Mouse (Mus musculus) testis, adult 2 months (tissue): ENCODE results near the gene Chmp6. TPM values are rescaled to one million over a fixed set of nuclear protein-coding genes. Genes with fewer than 3 reads are reported as not detected.

Experiments used
- H3K27ac ChIP-seq: fragments of 200-500 bp; 2 replicates; pipeline ENCODE4 v1.5.1; 2012; ENCODE audit warnings: low read depth, low read length; ENCODE audit not compliant: control insufficient read depth, insufficient read depth
- H3K27me3 ChIP-seq: fragments of 200-500 bp; 2 replicates; pipeline ENCODE4 v1.6.1; 2012; ENCODE audit warnings: mild to moderate bottlenecking, low read length, moderate library complexity; ENCODE audit not compliant: control insufficient read depth, insufficient read depth
- H3K36me3 ChIP-seq: fragments of 200-500 bp; 2 replicates; pipeline ENCODE4 v1.6.1; 2012; ENCODE audit warnings: mild to moderate bottlenecking, low read length; ENCODE audit not compliant: control insufficient read depth, insufficient read depth
- H3K4me1 ChIP-seq: fragments of 200-500 bp; 2 replicates; pipeline ENCODE4 v1.6.1; 2012; ENCODE audit warnings: low read length; ENCODE audit not compliant: control insufficient read depth, insufficient read depth
- H3K4me3 ChIP-seq: fragments of 200-500 bp; 2 replicates; pipeline ENCODE4 v1.5.1; 2012; ENCODE audit warnings: low read depth, mild to moderate bottlenecking, low read length, moderate library complexity, mixed read lengths; ENCODE audit not compliant: control insufficient read depth
- CTCF ChIP-seq: fragments of 200-500 bp; IDR thresholded peaks from 2 replicates; pipeline ENCODE4 v1.5.1; 2012; ENCODE audit warnings: low read depth, mild to moderate bottlenecking, inconsistent platforms, low read length, moderate library complexity; ENCODE audit not compliant: control insufficient read depth, insufficient read depth, insufficient replicate concordance
- POLR2A ChIP-seq: fragments of 200-500 bp; IDR thresholded peaks from 2 replicates; pipeline ENCODE4 v1.6.1; 2012; ENCODE audit warnings: low read depth, mild to moderate bottlenecking, inconsistent platforms, low read length, moderate library complexity; ENCODE audit not compliant: control insufficient read depth
- polyA plus RNA-seq: library from polyadenylated mRNA; depleted of rRNA; stranded (reverse); fragments of >200 nt; gene quantifications from 2 replicates; pipeline ENCODE4 v1.2.3, GENCODE M21; 2012

Chmp6 gene
- polyA plus RNA-seq, 1 experiment = 47.8 TPM

DNA sequence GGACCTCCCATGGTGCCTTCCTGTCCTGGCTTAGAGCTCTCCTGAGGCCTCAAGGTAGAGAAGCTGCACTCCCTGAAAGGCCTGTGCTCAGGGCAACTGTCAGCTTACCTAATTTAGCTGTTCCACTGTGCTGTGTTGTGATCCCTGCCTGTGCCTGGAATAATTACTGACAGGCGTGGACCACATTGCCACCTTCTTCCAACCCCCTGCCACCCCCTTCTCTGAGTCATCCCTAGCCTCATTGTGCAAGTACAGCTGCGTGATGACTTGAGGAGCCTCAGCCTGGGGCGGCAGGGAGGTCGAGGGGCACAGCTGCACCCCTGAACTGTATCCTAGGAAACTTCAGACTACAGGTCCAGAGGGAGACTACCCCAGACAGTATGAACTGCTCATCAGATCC lies 35.1 kb downstream of the Chmp6 start:
- Histone ChIP-seq H3K4me3 (no peak overlapping the region), H3K4me1 (peaks cover 37% of the 10 kb centered on the region), H3K36me3 (no peaks in the 10 kb centered on the region), H3K27me3 (no peaks in the 10 kb centered on the region), H3K27ac (no peak overlapping the region)
- no peak for TF ChIP-seq CTCF
- TF ChIP-seq POLR2A = no peak

DNA sequence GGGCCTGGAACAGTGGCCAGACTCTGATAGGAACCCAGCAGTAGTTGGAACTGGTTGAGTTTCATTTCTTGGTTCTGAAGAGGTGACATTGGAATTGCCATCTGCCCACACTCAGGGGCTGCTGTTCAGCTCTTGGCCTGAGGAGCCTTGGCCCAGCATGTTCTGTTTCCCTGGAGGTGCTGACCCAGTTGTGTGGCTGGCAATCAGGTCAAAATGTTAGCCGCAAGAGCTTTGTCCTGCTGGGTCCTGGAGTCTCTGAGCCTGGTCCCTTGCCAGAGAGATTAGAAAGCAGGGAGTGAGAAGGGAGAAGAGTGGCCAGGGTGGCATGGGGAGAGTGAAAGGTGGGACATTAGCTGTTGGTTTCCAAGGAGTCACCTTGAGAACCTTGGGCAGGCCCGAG lies 35.6 kb downstream of the Chmp6 start:
- Histone ChIP-seq H3K4me3 (no peak overlapping the region), H3K27me3 (no peaks in the 10 kb centered on the region), H3K27ac (no peak overlapping the region), H3K36me3 (no peaks in the 10 kb centered on the region), H3K4me1 (peaks cover 32% of the 10 kb centered on the region)
- TF ChIP-seq POLR2A (no peak), CTCF (no peak)

DNA sequence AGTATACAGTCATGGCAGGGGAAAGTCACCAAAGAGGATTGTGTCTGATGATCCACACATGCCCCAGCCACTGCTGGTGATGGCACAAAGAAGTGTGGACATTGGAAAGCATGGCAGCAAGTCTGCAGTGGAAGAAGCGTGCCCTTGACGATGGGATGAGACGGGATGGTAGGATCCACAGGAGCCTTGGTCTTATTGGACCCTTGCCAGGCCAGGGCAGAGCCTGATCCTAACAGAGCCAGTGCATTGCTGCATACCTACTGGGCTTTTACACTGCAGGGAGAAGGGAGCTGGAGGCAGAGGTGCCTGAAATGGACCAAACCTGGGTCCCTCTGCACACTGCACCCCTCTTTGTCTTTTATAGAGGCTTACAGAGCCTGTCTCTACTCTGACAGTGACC lies 37.3 kb downstream of the Chmp6 start:
- TF ChIP-seq POLR2A = no peak
- TF ChIP-seq CTCF = no peak
- no peak overlapping the region for H3K27ac ChIP-seq
- H3K27me3 ChIP-seq = no peaks in the 10 kb centered on the region
- no peak overlapping the region for H3K4me3 ChIP-seq
- H3K4me1 ChIP-seq = peaks cover 24% of the 10 kb centered on the region
- H3K36me3 ChIP-seq = no peaks in the 10 kb centered on the region; the same call in 1 of the 2 replicates

- no peak overlapping the region for H3K27ac ChIP-seq
- H3K4me3 ChIP-seq = no peak overlapping the region
- H3K36me3 ChIP-seq = no peaks in the 10 kb centered on the region; the same call in 1 of the 2 replicates
- TF ChIP-seq POLR2A = no peak
- no peak for TF ChIP-seq CTCF
- peaks cover 23% of the 10 kb centered on the region for H3K4me1 ChIP-seq
- H3K27me3 ChIP-seq = no peaks in the 10 kb centered on the region
Measured at GRCm38 (mm10) chr11:119951326-119951725, 38.1 kb downstream of the Chmp6 start.

- no peak overlapping the region for H3K27ac ChIP-seq
- no peak overlapping the region for H3K4me3 ChIP-seq
- TF ChIP-seq POLR2A = no peak
- TF ChIP-seq CTCF = no peak
- H3K4me1 ChIP-seq = peaks cover 23% of the 10 kb centered on the region
- H3K27me3 ChIP-seq = no peaks in the 10 kb centered on the region
- no peaks in the 10 kb centered on the region; the same call in 1 of the 2 replicates for H3K36me3 ChIP-seq
Measured at GRCm38 (mm10) chr11:119952429-119953224, 39.4 kb downstream of the Chmp6 start.

DNA sequence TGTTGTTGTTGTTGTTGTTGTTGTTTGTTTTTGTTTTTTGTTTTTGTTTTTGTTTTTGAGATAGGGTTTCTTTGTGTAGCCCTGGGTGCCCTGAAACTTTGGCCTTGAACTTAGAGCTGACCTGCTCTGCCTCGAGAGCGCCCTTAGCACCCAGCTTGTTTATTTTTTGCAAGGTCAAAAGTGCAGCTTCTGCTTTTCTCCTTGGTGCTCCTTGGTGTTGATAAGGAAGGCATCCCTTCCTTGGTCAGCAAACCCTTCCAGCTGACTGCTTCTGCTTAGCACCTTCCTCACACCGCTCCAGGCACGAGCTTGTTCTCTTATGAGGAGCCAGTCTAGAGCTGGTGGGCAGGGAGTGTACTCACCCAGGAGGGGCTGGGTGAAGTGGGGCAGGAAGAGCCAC lies 41.0 kb downstream of the Chmp6 start:
- H3K27me3 ChIP-seq = no peaks in the 10 kb centered on the region
- no peak overlapping the region for H3K27ac ChIP-seq
- H3K4me3 ChIP-seq = no peak overlapping the region
- no peaks in the 10 kb centered on the region; the same call in 1 of the 2 replicates for H3K36me3 ChIP-seq
- peaks cover 8% of the 10 kb centered on the region for H3K4me1 ChIP-seq
- TF ChIP-seq POLR2A (no peak), CTCF (no peak)

GRCm38 (mm10) chr11:119954749-119955337 lies 41.6 kb downstream of the Chmp6 start:
- TF ChIP-seq CTCF (no peak), POLR2A (no peak)
- no peak overlapping the region for H3K4me3 ChIP-seq
- H3K27me3 ChIP-seq = no peaks in the 10 kb centered on the region
- no peak overlapping the region for H3K27ac ChIP-seq
- H3K4me1 ChIP-seq = peaks cover 3% of the 10 kb centered on the region
- H3K36me3 ChIP-seq = no peaks in the 10 kb centered on the region; the same call in 1 of the 2 replicates
